8 mouse cellular contexts compared by ENCODE assay signal in the genomic region with DNA sequence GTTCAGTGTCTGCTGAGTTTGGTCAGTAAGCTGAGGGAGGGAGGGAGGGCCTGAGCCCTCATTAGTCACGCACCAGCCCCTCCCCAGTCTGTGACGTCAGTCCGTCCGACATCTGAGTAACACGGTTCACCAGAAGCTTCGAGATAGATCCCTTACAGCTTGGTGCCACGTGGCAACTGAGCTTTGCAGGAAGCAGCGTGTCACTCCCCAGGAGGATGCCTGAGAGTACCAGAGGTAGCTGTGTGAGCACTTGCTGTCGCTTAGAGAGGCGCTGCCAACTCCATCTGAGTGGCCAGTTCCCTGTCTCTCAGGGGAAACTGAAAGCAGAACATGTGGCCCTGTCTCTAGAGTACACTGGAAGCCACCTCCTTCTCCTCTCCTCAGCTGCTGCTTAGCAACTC. TPM values are rescaled to one million over a fixed set of nuclear protein-coding genes. Genes with fewer than 3 reads are reported as not detected.
DNase-seq lines count a peak whose midpoint lies in the region; ATAC-seq and TF ChIP-seq lines count a peak whose summit lies in the region.

No protein-coding gene starts in this region.

- H3K4me2 ChIP-seq in midbrain, embryonic 11.5 days, result no peak overlapping the region
- H3K4me2 ChIP-seq in heart, embryonic 13.5 days, result peak overlapping the region; percentile 14; the same call in 1 of the 2 replicates
- H3K4me2 ChIP-seq in lung, postnatal 0 days (replicated peaks; ENCODE audit: low read depth, low read length), result 0 out of 2 replicates have a peak overlapping the region, but pooled peaks have one; percentile 3
- H3K4me2 ChIP-seq in stomach, postnatal 0 days (replicated peaks; ENCODE audit: low read depth), result no peak overlapping the region

- peak overlapping the region; percentile 33; the same call in 1 of the 2 replicates for H3K27ac ChIP-seq in midbrain, embryonic 10.5 days (replicated peaks)
- H3K27ac ChIP-seq in midbrain, embryonic 11.5 days (ENCODE audit: low read depth, low read length), result no peak overlapping the region
- no peak overlapping the region for H3K27ac ChIP-seq in heart, embryonic 13.5 days (replicated peaks)
- H3K27ac ChIP-seq in lung, postnatal 0 days (ENCODE audit: low read length), result no peak overlapping the region
- peak overlapping the region; percentile 18; the same call in 1 of the 2 replicates for H3K27ac ChIP-seq in stomach, postnatal 0 days (replicated peaks)

- no peak overlapping the region for H3K4me3 ChIP-seq in midbrain, embryonic 10.5 days
- no peak overlapping the region for H3K4me3 ChIP-seq in midbrain, embryonic 11.5 days (ENCODE audit: low read depth, low read length)
- no peak overlapping the region for H3K4me3 ChIP-seq in heart, embryonic 13.5 days
- no peak overlapping the region for H3K4me3 ChIP-seq in lung, postnatal 0 days (ENCODE audit: low read depth, low read length)
- no peak overlapping the region for H3K4me3 ChIP-seq in stomach, postnatal 0 days (ENCODE audit: low read depth, low read length)

- H3K27me3 ChIP-seq in midbrain, embryonic 10.5 days (ENCODE audit: low read depth, poor library complexity, severe bottlenecking), result no peaks in the 10 kb centered on the region
- no peaks in the 10 kb centered on the region for H3K27me3 ChIP-seq in midbrain, embryonic 11.5 days (ENCODE audit: control insufficient read depth, insufficient read depth, low read length)
- H3K27me3 ChIP-seq in heart, embryonic 13.5 days (replicated peaks), result no peaks in the 10 kb centered on the region
- no peaks in the 10 kb centered on the region for H3K27me3 ChIP-seq in lung, postnatal 0 days (replicated peaks; ENCODE audit: insufficient read depth, low read length)
- no peaks in the 10 kb centered on the region for H3K27me3 ChIP-seq in stomach, postnatal 0 days (ENCODE audit: control insufficient read depth, insufficient read depth, low read length)

- no peak for ATAC-seq in midbrain, embryonic 11.5 days (ENCODE audit: low FRiP score)
- ATAC-seq in heart, embryonic 13.5 days (ENCODE audit: extremely low read depth, insufficient number of reproducible peaks, low FRiP score, low TSS enrichment), result no peak
- ATAC-seq in lung, postnatal 0 days, result peak; percentile 88
- peak; percentile 90 for ATAC-seq in stomach, postnatal 0 days (ENCODE audit: low FRiP score, low TSS enrichment)

- H3K4me1 ChIP-seq in midbrain, embryonic 10.5 days, result peaks cover 23% of the 10 kb centered on the region
- H3K4me1 ChIP-seq in midbrain, embryonic 11.5 days (ENCODE audit: control insufficient read depth, insufficient read depth, low read length), result 0 out of 2 replicates have a peak, but pooled peaks cover 3% of the 10 kb centered on the region
- H3K4me1 ChIP-seq in heart, embryonic 13.5 days, result peaks cover 7% of the 10 kb centered on the region; the same call in 1 of the 2 replicates
- no peaks in the 10 kb centered on the region for H3K4me1 ChIP-seq in lung, postnatal 0 days (ENCODE audit: insufficient read depth, low read depth, low read length)
- no peaks in the 10 kb centered on the region for H3K4me1 ChIP-seq in stomach, postnatal 0 days (replicated peaks; ENCODE audit: control insufficient read depth, insufficient read depth)

- WGBS in midbrain, embryonic 10.5 days, result 58% methylated on average over 10 of the region's 10 CpGs
- WGBS in midbrain, embryonic 11.5 days, result 50% methylated on average over 10 of the region's 10 CpGs
- WGBS in heart, embryonic 13.5 days, result 42% methylated on average over 10 of the region's 10 CpGs
- 44% methylated on average over 10 of the region's 10 CpGs for WGBS in lung, postnatal 0 days
- WGBS in stomach, postnatal 0 days, result 50% methylated on average over 10 of the region's 10 CpGs

- H3K36me3 ChIP-seq in midbrain, embryonic 10.5 days, result peaks cover 74% of the 10 kb centered on the region
- H3K36me3 ChIP-seq in midbrain, embryonic 11.5 days (ENCODE audit: control insufficient read depth, insufficient read depth, low read length), result no peaks in the 10 kb centered on the region
- peaks cover 55% of the 10 kb centered on the region for H3K36me3 ChIP-seq in heart, embryonic 13.5 days
- H3K36me3 ChIP-seq in lung, postnatal 0 days (ENCODE audit: insufficient read depth, low read length), result no peaks in the 10 kb centered on the region; the same call in 1 of the 2 replicates
- no peaks in the 10 kb centered on the region; the same call in 1 of the 2 replicates for H3K36me3 ChIP-seq in stomach, postnatal 0 days (ENCODE audit: control insufficient read depth, insufficient read depth, low read length)

- H3K9ac ChIP-seq in midbrain, embryonic 11.5 days (ENCODE audit: low read length), result no peak overlapping the region
- no peak overlapping the region for H3K9ac ChIP-seq in heart, embryonic 13.5 days
- no peak overlapping the region for H3K9ac ChIP-seq in lung, postnatal 0 days (replicated peaks; ENCODE audit: low read depth)
- H3K9ac ChIP-seq in stomach, postnatal 0 days (ENCODE audit: low read length), result no peak overlapping the region

- no peak for TF ChIP-seq EP300 in lung, postnatal 0 days (IDR thresholded peaks at IDR 0.05)
- TF ChIP-seq EP300 in stomach, postnatal 0 days (optimal IDR thresholded peaks at IDR 0.05), result no peak

- no peak for TF ChIP-seq CTCF in lung, postnatal 0 days (IDR thresholded peaks at IDR 0.05)
- no peak for TF ChIP-seq CTCF in stomach, postnatal 0 days (IDR thresholded peaks at IDR 0.05; ENCODE audit: low read depth)

- peak; percentile 17 for DNase-seq in midbrain, embryonic 10.5 days (ENCODE audit: low spot score)
- no peak for DNase-seq in midbrain, embryonic 11.5 days (ENCODE audit: low spot score, missing footprints)
- DNase-seq in adrenal gland, postnatal 25 days, result peak; percentile 46
- peak; percentile 62 for DNase-seq in lung, postnatal 0 days (ENCODE audit: low spot score)
- DNase-seq in stomach, postnatal 0 days (ENCODE audit: low spot score), result peak; percentile 70
- no peak for DNase-seq in cerebellum, postnatal 14 days
- no peak for DNase-seq in gastrocnemius, postnatal 10 days

- no peaks in the 10 kb centered on the region for H3K9me3 ChIP-seq in midbrain, embryonic 10.5 days (replicated peaks)
- H3K9me3 ChIP-seq in midbrain, embryonic 11.5 days (ENCODE audit: control insufficient read depth, low read length), result no peaks in the 10 kb centered on the region
- no peaks in the 10 kb centered on the region for H3K9me3 ChIP-seq in heart, embryonic 13.5 days
- no peaks in the 10 kb centered on the region for H3K9me3 ChIP-seq in lung, postnatal 0 days (ENCODE audit: low read length)
- no peaks in the 10 kb centered on the region for H3K9me3 ChIP-seq in stomach, postnatal 0 days (ENCODE audit: control insufficient read depth, low read length)

RNA-seq across cellular contexts. Expression of a gene that starts 49.8 kb away (rescaled TPM):
- polyA plus RNA-seq in midbrain, embryonic 10.5 days (2016; fragmentation: Nextera tagmentation; extraction: Ambion mirVana), result 116 and 118 TPM in 2 replicates
- polyA plus RNA-seq in midbrain, embryonic 11.5 days (2014; fragmentation: Nextera tagmentation; extraction: Ambion mirVana), result 85.4 and 91.8 TPM in 2 replicates
- total RNA-seq in adrenal gland, postnatal 25 days (2021), result 33.9 and 43.4 TPM in 2 replicates
- polyA plus RNA-seq in heart, embryonic 13.5 days (2015; fragmentation: Nextera tagmentation; extraction: Ambion mirVana), result 68.4 and 71.2 TPM in 2 replicates
- polyA plus RNA-seq in lung, postnatal 0 days (2015; fragmentation: Nextera tagmentation; extraction: Ambion mirVana), result 83.6 and 89.9 TPM in 2 replicates
- polyA plus RNA-seq in stomach, postnatal 0 days (2015; fragmentation: Nextera tagmentation; extraction: Ambion mirVana), result 84.5 and 85.3 TPM in 2 replicates
- 10 to 100 TPM; 30.8 to 33.5 TPM for total RNA-seq in gastrocnemius, postnatal 10 days (2021)

Comparison
In these comparisons a context has a peak if more than half of its experiments do, and no peak if none do; other contexts are left out.
1. DNase-seq: peak in midbrain, embryonic 10.5 days (single experiment), adrenal gland, postnatal 25 days (single experiment), lung, postnatal 0 days (single experiment) and stomach, postnatal 0 days (single experiment); none in midbrain, embryonic 11.5 days (single experiment), cerebellum, postnatal 14 days (0 of 2) and gastrocnemius, postnatal 10 days (single experiment).
2. H3K27ac ChIP-seq: peak in midbrain, embryonic 10.5 days (single experiment) and stomach, postnatal 0 days (single experiment); none in midbrain, embryonic 11.5 days (single experiment), heart, embryonic 13.5 days (single experiment) and lung, postnatal 0 days (single experiment).
3. ATAC-seq: peak in lung, postnatal 0 days (single experiment) and stomach, postnatal 0 days (single experiment); none in midbrain, embryonic 11.5 days (single experiment) and heart, embryonic 13.5 days (single experiment).
4. H3K4me2 ChIP-seq: peak in heart, embryonic 13.5 days (single experiment) and lung, postnatal 0 days (single experiment); none in midbrain, embryonic 11.5 days (single experiment) and stomach, postnatal 0 days (single experiment).